Mouse (Mus musculus): ENCODE measurements around the gene Tmtc1. TPM values are rescaled to one million over a fixed set of nuclear protein-coding genes. Genes with fewer than 3 reads are reported as not detected.

Tmtc1 gene
- polyA plus RNA-seq, 1 experiment from 2014 or later = 0.98 TPM

GRCm38 (mm10) chr6:148328130-148328529 lies 116.1 kb downstream of the Tmtc1 start:
- H3K4me1 ChIP-seq (ENCODE audit: control insufficient read depth, insufficient read depth, low read length) = no peaks in the 10 kb centered on the region
- WGBS = 86% methylated on average over 6 of the region's 6 CpGs
- no peaks in the 10 kb centered on the region for H3K9me3 ChIP-seq (ENCODE audit: control insufficient read depth, low read length)
- H3K9ac ChIP-seq (ENCODE audit: low read length) = no peak overlapping the region
- no peak for DNase-seq (ENCODE audit: low spot score, missing footprints)
- no peaks in the 10 kb centered on the region for H3K36me3 ChIP-seq (ENCODE audit: control insufficient read depth, insufficient read depth, low read length)
- no peak overlapping the region for H3K27ac ChIP-seq (ENCODE audit: low read depth, low read length)
- no peaks in the 10 kb centered on the region for H3K27me3 ChIP-seq (ENCODE audit: control insufficient read depth, insufficient read depth, low read length)
- no peak overlapping the region for H3K4me3 ChIP-seq (ENCODE audit: low read depth, low read length)
- no peak for ATAC-seq (ENCODE audit: low FRiP score)
- H3K4me2 ChIP-seq = no peak overlapping the region

DNA sequence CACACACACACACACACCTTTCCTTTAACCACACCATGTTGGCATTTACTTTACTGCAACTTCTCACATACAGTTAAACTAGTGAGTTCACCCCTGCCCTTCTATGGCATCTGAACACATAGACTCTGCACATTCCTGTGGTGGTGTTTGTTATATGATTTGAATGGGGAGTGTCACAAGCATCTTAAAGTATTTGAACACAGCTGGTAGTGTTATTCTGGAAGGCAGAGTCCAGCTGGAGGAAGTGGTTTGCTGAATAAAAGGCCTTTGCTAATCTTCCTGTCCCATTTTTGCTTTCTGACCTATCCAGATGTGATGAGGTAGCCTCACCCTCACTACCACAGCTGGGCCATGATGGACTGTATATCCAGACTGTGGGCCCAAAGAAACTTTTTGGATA lies 125.5 kb downstream of the Tmtc1 start:
- no peak overlapping the region for H3K9ac ChIP-seq (ENCODE audit: low read length)
- ATAC-seq (ENCODE audit: low FRiP score) (no peak), DNase-seq (ENCODE audit: low spot score, missing footprints) (no peak)
- no peak overlapping the region for H3K4me2 ChIP-seq
- H3K9me3 ChIP-seq (ENCODE audit: control insufficient read depth, low read length) = no peaks in the 10 kb centered on the region
- no peaks in the 10 kb centered on the region for H3K27me3 ChIP-seq (ENCODE audit: control insufficient read depth, insufficient read depth, low read length)
- no peaks in the 10 kb centered on the region for H3K4me1 ChIP-seq (ENCODE audit: control insufficient read depth, insufficient read depth, low read length)
- no peak overlapping the region for H3K4me3 ChIP-seq (ENCODE audit: low read depth, low read length)
- no peaks in the 10 kb centered on the region for H3K36me3 ChIP-seq (ENCODE audit: control insufficient read depth, insufficient read depth, low read length)
- H3K27ac ChIP-seq (ENCODE audit: low read depth, low read length) = no peak overlapping the region

DNA sequence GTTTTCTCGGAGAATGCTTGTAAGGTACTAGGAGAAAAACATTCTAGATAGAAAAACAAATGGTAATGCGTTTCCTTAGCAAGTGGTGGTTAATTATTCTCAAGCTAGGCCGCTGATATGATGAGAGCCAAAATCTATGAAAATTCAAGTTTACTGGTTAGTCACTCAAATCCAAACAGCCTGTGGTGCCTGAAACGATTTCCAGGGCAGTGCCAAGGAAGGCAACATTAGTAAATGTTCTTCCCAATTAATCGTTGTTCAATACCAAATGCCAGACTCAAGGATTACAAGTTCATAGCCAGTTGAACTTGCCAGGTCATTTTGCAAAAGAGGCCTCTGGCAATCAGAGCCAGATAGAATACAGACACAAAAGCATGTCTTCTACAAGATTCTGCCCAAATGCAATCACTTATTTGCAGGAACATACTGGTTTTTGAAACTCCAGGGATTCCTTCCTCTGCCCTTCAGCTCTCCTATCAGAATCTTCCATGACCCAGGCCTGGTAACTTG lies 128.6 kb downstream of the Tmtc1 start:
- Histone ChIP-seq H3K4me3 (ENCODE audit: low read depth, low read length) (no peak overlapping the region), H3K27me3 (ENCODE audit: control insufficient read depth, insufficient read depth, low read length) (no peaks in the 10 kb centered on the region), H3K4me1 (ENCODE audit: control insufficient read depth, insufficient read depth, low read length) (0 out of 2 replicates have a peak, but pooled peaks cover 2% of the 10 kb centered on the region), H3K9ac (ENCODE audit: low read length) (no peak overlapping the region), H3K4me2 (no peak overlapping the region), H3K27ac (ENCODE audit: low read depth, low read length) (no peak overlapping the region), H3K9me3 (ENCODE audit: control insufficient read depth, low read length) (no peaks in the 10 kb centered on the region), H3K36me3 (ENCODE audit: control insufficient read depth, insufficient read depth, low read length) (no peaks in the 10 kb centered on the region)
- ATAC-seq (ENCODE audit: low FRiP score) (no peak), DNase-seq (ENCODE audit: low spot score, missing footprints) (no peak)
- 85% methylated on average over 5 of the region's 5 CpGs for WGBS

DNA sequence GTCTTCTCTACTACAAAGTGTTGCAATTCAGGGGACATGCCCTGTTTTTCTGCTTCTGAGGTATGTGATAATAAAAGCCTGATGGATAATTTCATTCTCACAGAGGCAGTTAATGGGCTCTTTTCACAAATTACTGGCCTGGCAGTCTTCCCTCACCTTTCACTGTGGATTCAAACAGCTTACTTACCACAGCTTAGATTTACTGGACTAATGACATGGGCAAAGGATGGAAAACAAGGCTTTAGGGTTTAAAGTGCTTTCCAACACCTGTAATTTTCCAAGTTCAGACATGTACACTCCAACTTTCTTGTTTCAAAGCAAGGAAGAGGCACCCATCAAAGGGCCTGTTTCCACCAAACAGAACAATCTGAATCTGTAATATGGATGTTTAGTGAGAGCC lies 129.1 kb downstream of the Tmtc1 start:
- H3K36me3 ChIP-seq (ENCODE audit: control insufficient read depth, insufficient read depth, low read length) = no peaks in the 10 kb centered on the region
- H3K27me3 ChIP-seq (ENCODE audit: control insufficient read depth, insufficient read depth, low read length) = no peaks in the 10 kb centered on the region
- ATAC-seq (ENCODE audit: low FRiP score) = no peak

GRCm38 (mm10) chr6:148310981-148311380 lies 133.2 kb downstream of the Tmtc1 start:
- no peak overlapping the region for H3K27ac ChIP-seq (ENCODE audit: low read depth, low read length)
- DNase-seq (ENCODE audit: low spot score, missing footprints) (no peak), ATAC-seq (ENCODE audit: low FRiP score) (no peak)
- 0 out of 2 replicates have a peak, but pooled peaks cover 2% of the 10 kb centered on the region for H3K4me1 ChIP-seq (ENCODE audit: control insufficient read depth, insufficient read depth, low read length)
- H3K9ac ChIP-seq (ENCODE audit: low read length) = no peak overlapping the region
- no peak overlapping the region for H3K4me3 ChIP-seq (ENCODE audit: low read depth, low read length)
- no peaks in the 10 kb centered on the region for H3K9me3 ChIP-seq (ENCODE audit: control insufficient read depth, low read length)
- no peak overlapping the region for H3K4me2 ChIP-seq
- no peaks in the 10 kb centered on the region for H3K36me3 ChIP-seq (ENCODE audit: control insufficient read depth, insufficient read depth, low read length)
- WGBS = 33% methylated on average over 2 of the region's 2 CpGs
- H3K27me3 ChIP-seq (ENCODE audit: control insufficient read depth, insufficient read depth, low read length) = no peaks in the 10 kb centered on the region

More for the DNA sequence above, 129.1 kb downstream of the Tmtc1 start:
- 0 out of 2 replicates have a peak, but pooled peaks cover 2% of the 10 kb centered on the region for H3K4me1 ChIP-seq (ENCODE audit: control insufficient read depth, insufficient read depth, low read length)
- H3K9ac ChIP-seq (ENCODE audit: low read length) = no peak overlapping the region
- H3K27ac ChIP-seq (ENCODE audit: low read depth, low read length) = no peak overlapping the region
- no peak for DNase-seq (ENCODE audit: low spot score, missing footprints)
- no peaks in the 10 kb centered on the region for H3K9me3 ChIP-seq (ENCODE audit: control insufficient read depth, low read length)
- H3K4me3 ChIP-seq (ENCODE audit: low read depth, low read length) = no peak overlapping the region
- no peak overlapping the region for H3K4me2 ChIP-seq

DNA sequence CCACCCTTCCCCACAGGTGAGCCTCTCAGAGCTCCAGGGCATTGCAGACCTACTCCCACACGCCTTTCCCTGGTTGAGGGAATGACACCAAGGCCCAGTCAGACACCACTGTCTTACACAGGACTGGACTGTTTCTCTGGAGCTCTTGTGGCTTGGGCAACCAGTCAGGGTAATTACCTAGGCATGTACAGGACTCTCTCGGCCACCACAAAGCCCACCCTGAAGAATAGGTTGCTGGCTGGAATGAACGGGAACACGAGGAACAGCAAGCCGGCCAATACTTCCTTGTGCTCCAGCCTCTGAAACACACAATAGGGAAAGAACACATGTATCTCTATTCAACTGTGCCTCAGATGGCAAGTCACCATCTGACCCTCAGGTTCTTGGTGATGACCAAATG lies 138.4 kb downstream of the Tmtc1 start:
- Histone ChIP-seq H3K27ac (ENCODE audit: low read depth, low read length) (no peak overlapping the region), H3K36me3 (ENCODE audit: control insufficient read depth, insufficient read depth, low read length) (no peaks in the 10 kb centered on the region), H3K9ac (ENCODE audit: low read length) (no peak overlapping the region), H3K27me3 (ENCODE audit: control insufficient read depth, insufficient read depth, low read length) (no peaks in the 10 kb centered on the region), H3K4me2 (no peak overlapping the region), H3K4me3 (ENCODE audit: low read depth, low read length) (no peak overlapping the region), H3K4me1 (ENCODE audit: control insufficient read depth, insufficient read depth, low read length) (0 out of 2 replicates have a peak, but pooled peaks cover 2% of the 10 kb centered on the region), H3K9me3 (ENCODE audit: control insufficient read depth, low read length) (no peaks in the 10 kb centered on the region)
- no peak for ATAC-seq (ENCODE audit: low FRiP score)
- WGBS = 92% methylated on average over 5 of the region's 5 CpGs
- DNase-seq (ENCODE audit: low spot score, missing footprints) = no peak

DNA sequence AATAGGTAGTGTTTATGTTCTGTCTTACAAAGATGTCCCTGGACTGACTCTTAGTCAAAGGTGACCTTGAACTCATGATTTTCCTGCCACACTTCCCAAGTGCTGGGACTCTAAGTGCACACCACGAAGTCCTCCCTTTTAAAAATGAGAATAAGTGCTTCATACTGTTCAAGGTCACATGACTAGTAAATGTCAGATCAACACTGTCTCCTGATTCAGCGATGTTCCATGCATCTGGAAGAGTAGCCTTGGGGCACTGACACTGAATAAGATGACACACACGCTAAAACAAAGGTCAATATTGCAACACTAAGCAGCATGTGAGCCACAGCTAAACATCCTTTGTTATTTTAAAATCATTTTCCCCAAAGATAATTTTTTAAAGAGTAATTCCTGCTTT lies 139.0 kb downstream of the Tmtc1 start:
- H3K27me3 ChIP-seq (ENCODE audit: control insufficient read depth, insufficient read depth, low read length) = no peaks in the 10 kb centered on the region
- 85% methylated on average over 3 of the region's 3 CpGs for WGBS

GRCm38 (mm10) chr6:148302261-148302660 lies 141.9 kb downstream of the Tmtc1 start:
- no peaks in the 10 kb centered on the region for H3K4me1 ChIP-seq (ENCODE audit: control insufficient read depth, insufficient read depth, low read length)
- 72% methylated on average over 2 of the region's 2 CpGs for WGBS
- H3K27ac ChIP-seq (ENCODE audit: low read depth, low read length) = no peak overlapping the region
- H3K36me3 ChIP-seq (ENCODE audit: control insufficient read depth, insufficient read depth, low read length) = no peaks in the 10 kb centered on the region
- H3K9me3 ChIP-seq (ENCODE audit: control insufficient read depth, low read length) = no peaks in the 10 kb centered on the region
- H3K4me2 ChIP-seq = no peak overlapping the region
- no peak for DNase-seq (ENCODE audit: low spot score, missing footprints)
- no peak for ATAC-seq (ENCODE audit: low FRiP score)
- no peak overlapping the region for H3K9ac ChIP-seq (ENCODE audit: low read length)
- H3K4me3 ChIP-seq (ENCODE audit: low read depth, low read length) = no peak overlapping the region
- no peaks in the 10 kb centered on the region for H3K27me3 ChIP-seq (ENCODE audit: control insufficient read depth, insufficient read depth, low read length)

More for the DNA sequence above, 139.0 kb downstream of the Tmtc1 start:
- Histone ChIP-seq H3K4me1 (ENCODE audit: control insufficient read depth, insufficient read depth, low read length) (no peaks in the 10 kb centered on the region), H3K4me3 (ENCODE audit: low read depth, low read length) (no peak overlapping the region), H3K4me2 (no peak overlapping the region), H3K9me3 (ENCODE audit: control insufficient read depth, low read length) (no peaks in the 10 kb centered on the region), H3K36me3 (ENCODE audit: control insufficient read depth, insufficient read depth, low read length) (no peaks in the 10 kb centered on the region), H3K27ac (ENCODE audit: low read depth, low read length) (no peak overlapping the region), H3K9ac (ENCODE audit: low read length) (no peak overlapping the region)
- DNase-seq (ENCODE audit: low spot score, missing footprints) (no peak), ATAC-seq (ENCODE audit: low FRiP score) (no peak)

DNA sequence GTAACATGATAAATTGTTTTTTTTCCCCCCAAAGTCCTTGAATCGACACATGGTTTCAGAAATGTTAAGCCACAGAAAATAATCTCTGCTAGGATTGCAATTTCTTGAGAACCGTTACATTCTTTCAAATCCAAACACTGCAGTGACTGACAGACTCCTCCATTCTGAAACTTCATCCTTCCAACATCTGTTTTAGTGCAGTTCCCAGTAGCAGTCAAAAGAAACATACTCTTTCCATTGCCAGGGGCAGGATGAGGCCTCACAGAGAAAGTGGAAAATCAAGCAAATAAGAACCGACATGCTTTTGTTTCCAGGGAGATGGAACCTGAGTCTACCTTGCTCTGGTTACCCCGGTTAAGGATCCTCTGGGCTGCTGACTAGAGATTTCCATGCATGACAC lies 147.1 kb downstream of the Tmtc1 start:
- Histone ChIP-seq H3K4me3 (ENCODE audit: low read depth, low read length) (no peak overlapping the region), H3K27ac (ENCODE audit: low read depth, low read length) (no peak overlapping the region), H3K4me2 (no peak overlapping the region), H3K27me3 (ENCODE audit: control insufficient read depth, insufficient read depth, low read length) (no peaks in the 10 kb centered on the region), H3K9me3 (ENCODE audit: control insufficient read depth, low read length) (no peaks in the 10 kb centered on the region), H3K36me3 (ENCODE audit: control insufficient read depth, insufficient read depth, low read length) (no peaks in the 10 kb centered on the region), H3K4me1 (ENCODE audit: control insufficient read depth, insufficient read depth, low read length) (no peaks in the 10 kb centered on the region), H3K9ac (ENCODE audit: low read length) (no peak overlapping the region)
- 62% methylated on average over 4 of the region's 4 CpGs for WGBS
- ATAC-seq (ENCODE audit: low FRiP score) (no peak), DNase-seq (ENCODE audit: low spot score, missing footprints) (no peak)

GRCm38 (mm10) chr6:148296418-148296817 lies 147.8 kb downstream of the Tmtc1 start:
- Histone ChIP-seq H3K36me3 (ENCODE audit: control insufficient read depth, insufficient read depth, low read length) (no peaks in the 10 kb centered on the region), H3K9me3 (ENCODE audit: control insufficient read depth, low read length) (no peaks in the 10 kb centered on the region), H3K9ac (ENCODE audit: low read length) (no peak overlapping the region), H3K4me2 (no peak overlapping the region), H3K4me1 (ENCODE audit: control insufficient read depth, insufficient read depth, low read length) (no peaks in the 10 kb centered on the region), H3K27ac (ENCODE audit: low read depth, low read length) (no peak overlapping the region), H3K4me3 (ENCODE audit: low read depth, low read length) (no peak overlapping the region), H3K27me3 (ENCODE audit: control insufficient read depth, insufficient read depth, low read length) (no peaks in the 10 kb centered on the region)
- no peak for ATAC-seq (ENCODE audit: low FRiP score)
- DNase-seq (ENCODE audit: low spot score, missing footprints) = no peak

All from midbrain, embryonic 11.5 days (tissue).